Mouse (Mus musculus) cerebellum, adult 2 months (tissue): ENCODE measurements around the gene Tpm1. TPM values are rescaled to one million over a fixed set of nuclear protein-coding genes. Genes with fewer than 3 reads are reported as not detected.

Source experiments
- DNase-seq, 2 experiments: peaks; one replicate each; pipeline ENCODE4 v3.0.0; 2021
- H3K27ac ChIP-seq: fragments of 200-500 bp; 2 replicates; pipeline ENCODE4 v1.5.1; 2012; ENCODE audit warnings: low read length, control low read depth, inconsistent platforms; ENCODE audit not compliant: insufficient read depth
- H3K27me3 ChIP-seq: fragments of 200-500 bp; 2 replicates; pipeline ENCODE4 v1.6.1; 2012; ENCODE audit warnings: inconsistent platforms, mild to moderate bottlenecking, low read length, moderate library complexity; ENCODE audit not compliant: control insufficient read depth, insufficient read depth
- H3K4me1 ChIP-seq: fragments of 200-500 bp; 2 replicates; pipeline ENCODE4 v1.6.1; 2011; ENCODE audit warnings: low read length; ENCODE audit not compliant: control insufficient read depth, insufficient read depth
- H3K4me3 ChIP-seq: fragments of 200-500 bp; replicated peaks from 2 replicates; pipeline ENCODE3; 2011; ENCODE audit warnings: mild to moderate bottlenecking, low read depth, low read length, control low read depth; ENCODE audit not compliant: insufficient read depth
- CTCF ChIP-seq: fragments of 200-500 bp; IDR thresholded peaks from 2 replicates; pipeline ENCODE4 v1.5.1; 2011; ENCODE audit warnings: low read depth, mild to moderate bottlenecking, control low read depth, low read length, moderate library complexity, borderline replicate concordance; ENCODE audit not compliant: insufficient read depth
- POLR2A ChIP-seq: fragments of 200-500 bp; IDR thresholded peaks from 2 replicates; pipeline ENCODE4 v1.6.1; 2011; ENCODE audit warnings: low read length, control low read depth, borderline replicate concordance; ENCODE audit not compliant: insufficient read depth
- WGBS: fragments of 180-500 bp; shearing (Covaris S2); methylation state at CpG from one replicate; pipeline ENCODE4 v1.1.7; 2018; 5-methylcytosine and 5-hydroxymethylcytosine counted together
- polyA plus RNA-seq: library from polyadenylated mRNA; depleted of rRNA; stranded (reverse); fragments of >200 nt; gene quantifications from 2 replicates; pipeline ENCODE4 v1.2.3, GENCODE M21; 2012

Tpm1 gene
- polyA plus RNA-seq, 1 experiment, result 170 TPM

- no peak for TF ChIP-seq POLR2A
- no peak for TF ChIP-seq CTCF
- Histone ChIP-seq H3K27ac (no peak overlapping the region), H3K27me3 (no peaks in the 10 kb centered on the region), H3K4me3 (no peak overlapping the region), H3K4me1 (peaks cover 5% of the 10 kb centered on the region; the same call in 1 of the 2 replicates)
- 94% methylated on average over 4 of the region's 4 CpGs for WGBS
- no peak for DNase-seq
Observed at GRCm38 (mm10) chr9:67028929-67029328, 20.3 kb downstream of the Tpm1 start.

GRCm38 (mm10) chr9:67028133-67028724, 21.0 kb downstream of the Tpm1 start:
- Histone ChIP-seq H3K27ac (no peak overlapping the region), H3K4me3 (no peak overlapping the region), H3K27me3 (no peaks in the 10 kb centered on the region), H3K4me1 (peaks cover 5% of the 10 kb centered on the region; the same call in 1 of the 2 replicates)
- DNase-seq, result no peak
- 82% methylated on average over 12 of the region's 12 CpGs for WGBS
- TF ChIP-seq POLR2A (no peak), CTCF (no peak)

- DNase-seq, result no peak
- no peaks in the 10 kb centered on the region for H3K27me3 ChIP-seq
- TF ChIP-seq POLR2A (no peak), CTCF (no peak)
- no peak overlapping the region for H3K4me3 ChIP-seq
- peaks cover 5% of the 10 kb centered on the region; the same call in 1 of the 2 replicates for H3K4me1 ChIP-seq
- H3K27ac ChIP-seq, result no peak overlapping the region
- 78% methylated on average over 7 of the region's 7 CpGs for WGBS
Observed at GRCm38 (mm10) chr9:67026890-67027289, 22.3 kb downstream of the Tpm1 start.

GRCm38 (mm10) chr9:67026061-67026460, 23.1 kb downstream of the Tpm1 start:
- 89% methylated on average over 7 of the region's 7 CpGs for WGBS
- TF ChIP-seq CTCF, result no peak
- Histone ChIP-seq H3K4me1 (peaks cover 5% of the 10 kb centered on the region; the same call in 1 of the 2 replicates), H3K27ac (no peak overlapping the region), H3K4me3 (no peak overlapping the region), H3K27me3 (no peaks in the 10 kb centered on the region)
- no peak for DNase-seq

GRCm38 (mm10) chr9:67024889-67025692, 24.1 kb downstream of the Tpm1 start:
- TF ChIP-seq CTCF (no peak), POLR2A (no peak)
- WGBS, result 65% methylated on average over 17 of the region's 17 CpGs
- Histone ChIP-seq H3K27me3 (no peaks in the 10 kb centered on the region), H3K4me3 (no peak overlapping the region), H3K4me1 (peaks cover 5% of the 10 kb centered on the region; the same call in 1 of the 2 replicates), H3K27ac (no peak overlapping the region)
- no peak for DNase-seq

- H3K4me3 ChIP-seq, result no peak overlapping the region
- peaks cover 5% of the 10 kb centered on the region; the same call in 1 of the 2 replicates for H3K4me1 ChIP-seq
- no peak for DNase-seq
- TF ChIP-seq POLR2A (no peak), CTCF (no peak)
- no peak overlapping the region for H3K27ac ChIP-seq
- 95% methylated on average over 9 of the region's 9 CpGs for WGBS
- no peaks in the 10 kb centered on the region for H3K27me3 ChIP-seq
Observed at GRCm38 (mm10) chr9:67023371-67023770, 25.8 kb downstream of the Tpm1 start.

- no peak for DNase-seq
- Histone ChIP-seq H3K27ac (no peak overlapping the region), H3K4me3 (no peak overlapping the region), H3K4me1 (no peaks in the 10 kb centered on the region), H3K27me3 (no peaks in the 10 kb centered on the region)
- WGBS, result 21% methylated on average over 2 of the region's 2 CpGs
- TF ChIP-seq POLR2A (no peak), CTCF (no peak)
Observed at GRCm38 (mm10) chr9:67020063-67020462, 29.1 kb downstream of the Tpm1 start.

GRCm38 (mm10) chr9:67013501-67013900, 35.7 kb downstream of the Tpm1 start:
- TF ChIP-seq CTCF (no peak), POLR2A (no peak)
- 94% methylated on average over 2 of the region's 2 CpGs for WGBS
- H3K27me3 ChIP-seq, result no peaks in the 10 kb centered on the region

More at GRCm38 (mm10) chr9:67013501-67013900, 35.7 kb downstream of the Tpm1 start:
- no peak overlapping the region for H3K27ac ChIP-seq
- H3K4me3 ChIP-seq, result no peak overlapping the region
- DNase-seq, result no peak
- no peaks in the 10 kb centered on the region for H3K4me1 ChIP-seq
